Mouse (Mus musculus) small intestine, adult 2 months (tissue): ENCODE data around the gene Kdm5a. TPM values are rescaled to one million over a fixed set of nuclear protein-coding genes. Genes with fewer than 3 reads are reported as not detected.
A peak's percentile ranks its signal among the peaks of the same experiment; 100 is the strongest.

Experiments
- H3K27ac ChIP-seq: fragments of 200-500 bp; 2 replicates; pipeline ENCODE4 v1.5.1; 2012; ENCODE audit warnings: low read depth, low read length, control low read depth, inconsistent platforms; ENCODE audit not compliant: insufficient read depth
- H3K27me3 ChIP-seq: fragments of 200-500 bp; 2 replicates; pipeline ENCODE4 v1.6.1; 2012; ENCODE audit warnings: mild to moderate bottlenecking, moderate library complexity, low read length, inconsistent platforms; ENCODE audit not compliant: control insufficient read depth, insufficient read depth
- H3K36me3 ChIP-seq: fragments of 200-500 bp; 2 replicates; pipeline ENCODE4 v1.6.1; 2012; ENCODE audit warnings: mild to moderate bottlenecking, low read length, control low read depth, inconsistent platforms; ENCODE audit not compliant: control insufficient read depth, insufficient read depth
- H3K4me1 ChIP-seq: fragments of 200-500 bp; 2 replicates; pipeline ENCODE4 v1.6.1; 2012; ENCODE audit warnings: low read length, inconsistent platforms, mixed read lengths; ENCODE audit not compliant: control insufficient read depth, insufficient read depth, insufficient read length
- H3K4me3 ChIP-seq: fragments of 200-500 bp; 2 replicates; pipeline ENCODE4 v1.5.1; 2012; ENCODE audit warnings: low read depth, mild to moderate bottlenecking, control low read depth, inconsistent platforms, low read length, moderate library complexity
- CTCF ChIP-seq: fragments of 200-500 bp; IDR thresholded peaks from 2 replicates; pipeline ENCODE4 v1.5.1; 2012; ENCODE audit warnings: low read depth, mild to moderate bottlenecking, control low read depth, inconsistent platforms, low read length, moderate library complexity, mixed read lengths; ENCODE audit not compliant: insufficient replicate concordance, insufficient read length; ENCODE audit errors: extremely low read depth
- POLR2A ChIP-seq: fragments of 200-500 bp; IDR thresholded peaks from 2 replicates; pipeline ENCODE4 v1.6.1; 2012; ENCODE audit warnings: low read depth, mild to moderate bottlenecking, control low read depth, inconsistent platforms, low read length, moderate library complexity
- WGBS: fragments of 180-500 bp; shearing (Covaris S2); methylation state at CpG from one replicate; pipeline ENCODE4 v1.1.7; 2018; 5-methylcytosine and 5-hydroxymethylcytosine counted together
- polyA plus RNA-seq: library from polyadenylated mRNA; depleted of rRNA; stranded (reverse); fragments of >200 nt; gene quantifications from 2 replicates; pipeline ENCODE4 v1.2.3, GENCODE M21; 2012

The Kdm5a gene
- polyA plus RNA-seq, 1 experiment: 1.1 TPM

DNA sequence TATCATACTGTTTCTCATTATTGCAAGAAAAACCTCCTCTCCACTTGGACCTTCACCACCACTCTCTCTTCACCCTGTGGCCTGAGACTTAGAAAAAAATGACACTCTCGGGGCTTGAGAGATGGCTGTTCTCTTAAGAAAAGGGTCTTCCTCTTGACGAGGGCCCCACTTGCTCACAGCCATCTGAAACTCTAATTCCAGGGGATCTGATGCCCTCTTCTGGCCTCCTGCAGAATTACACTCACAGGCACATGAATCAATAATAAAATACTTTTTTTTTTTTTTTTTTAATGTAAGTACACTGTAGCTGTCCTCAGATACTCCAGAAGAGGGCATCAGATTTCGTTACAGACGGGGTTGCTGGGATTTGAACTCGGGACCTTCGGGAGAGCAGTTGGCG, 93.2 kb downstream of the Kdm5a start:
- Histone ChIP-seq H3K4me1 (peaks cover 9% of the 10 kb centered on the region), H3K36me3 (no peaks in the 10 kb centered on the region), H3K27ac (no peak overlapping the region), H3K4me3 (no peak overlapping the region), H3K27me3 (no peaks in the 10 kb centered on the region)
- peak; percentile 54; the same call in 1 of the 2 replicates for TF ChIP-seq CTCF
- no peak for TF ChIP-seq POLR2A
- WGBS: 63% methylated on average over 7 of the region's 7 CpGs

DNA sequence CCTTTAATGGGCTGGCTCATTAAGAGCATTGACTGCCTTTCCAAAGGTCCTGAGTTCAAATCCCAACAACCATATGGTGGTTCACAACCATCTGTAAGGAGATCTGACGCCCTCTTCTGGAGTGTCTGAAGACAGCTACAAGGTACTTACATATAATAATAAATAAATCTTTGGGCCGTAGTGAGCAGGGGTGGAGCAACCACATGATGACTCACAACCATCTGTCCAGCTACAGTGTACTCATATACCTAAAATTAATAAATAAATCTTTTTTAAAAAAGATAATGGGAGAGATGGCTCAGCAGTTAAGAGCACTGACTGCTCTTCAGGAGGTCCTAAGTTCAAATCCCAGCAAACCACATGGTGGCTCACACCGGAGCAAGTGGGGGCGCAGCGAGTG, 93.8 kb downstream of the Kdm5a start:
- H3K4me3 ChIP-seq: no peak overlapping the region
- peaks cover 9% of the 10 kb centered on the region for H3K4me1 ChIP-seq
- H3K27me3 ChIP-seq: no peaks in the 10 kb centered on the region
- no peaks in the 10 kb centered on the region for H3K36me3 ChIP-seq
- TF ChIP-seq CTCF (no peak), POLR2A (no peak)
- no peak overlapping the region for H3K27ac ChIP-seq
- 70% methylated on average over 5 of the region's 5 CpGs for WGBS

DNA sequence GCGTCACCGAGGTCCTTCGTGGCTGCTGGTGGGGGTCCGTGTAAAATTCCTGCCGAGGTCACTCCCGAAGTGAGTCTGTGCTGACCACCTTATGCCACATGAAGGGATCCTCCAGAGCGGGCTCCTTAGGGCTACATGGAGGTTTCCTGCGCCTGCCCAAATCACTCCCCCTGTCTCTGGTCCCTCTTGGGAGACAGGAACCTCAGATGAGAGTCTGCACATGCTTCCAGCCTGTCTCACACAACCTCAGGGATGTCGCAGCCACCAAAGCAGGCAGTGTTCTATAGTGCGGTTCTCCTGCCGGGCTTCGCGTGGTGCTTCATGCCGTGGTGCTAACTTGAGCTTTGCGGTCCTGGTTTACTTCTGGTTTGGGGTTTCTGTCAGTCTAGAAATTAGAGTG, 97.3 kb downstream of the Kdm5a start:
- Histone ChIP-seq H3K36me3 (no peaks in the 10 kb centered on the region), H3K4me3 (no peak overlapping the region), H3K4me1 (peaks cover 5% of the 10 kb centered on the region), H3K27me3 (no peaks in the 10 kb centered on the region), H3K27ac (no peak overlapping the region)
- no peak for TF ChIP-seq POLR2A
- TF ChIP-seq CTCF: no peak
- WGBS: 67% methylated on average over 15 of the region's 15 CpGs

DNA sequence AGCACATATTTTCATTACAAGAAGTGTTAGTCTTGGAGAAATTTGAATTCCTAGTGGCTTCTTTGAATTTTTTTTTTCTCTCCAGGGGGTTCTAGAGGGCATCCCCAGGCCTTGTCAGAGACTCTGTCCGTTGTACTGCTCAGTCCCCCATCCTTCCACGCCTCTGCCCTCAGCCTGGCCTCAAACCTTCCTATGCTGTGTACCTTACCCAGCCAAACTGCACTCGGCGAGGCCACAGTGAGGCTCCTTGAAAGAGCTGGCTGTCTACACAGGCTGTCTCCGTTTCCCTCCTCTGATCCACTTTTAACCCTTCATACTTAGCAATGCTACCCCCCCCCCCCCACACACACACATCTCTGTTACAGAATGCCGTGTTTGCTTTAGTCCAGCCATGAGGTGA, 98.3 kb downstream of the Kdm5a start:
- Histone ChIP-seq H3K36me3 (no peaks in the 10 kb centered on the region), H3K4me3 (no peak overlapping the region), H3K27me3 (no peaks in the 10 kb centered on the region), H3K27ac (no peak overlapping the region), H3K4me1 (peaks cover 5% of the 10 kb centered on the region)
- TF ChIP-seq POLR2A (no peak), CTCF (no peak)
- WGBS: 47% methylated on average over 6 of the region's 6 CpGs

DNA sequence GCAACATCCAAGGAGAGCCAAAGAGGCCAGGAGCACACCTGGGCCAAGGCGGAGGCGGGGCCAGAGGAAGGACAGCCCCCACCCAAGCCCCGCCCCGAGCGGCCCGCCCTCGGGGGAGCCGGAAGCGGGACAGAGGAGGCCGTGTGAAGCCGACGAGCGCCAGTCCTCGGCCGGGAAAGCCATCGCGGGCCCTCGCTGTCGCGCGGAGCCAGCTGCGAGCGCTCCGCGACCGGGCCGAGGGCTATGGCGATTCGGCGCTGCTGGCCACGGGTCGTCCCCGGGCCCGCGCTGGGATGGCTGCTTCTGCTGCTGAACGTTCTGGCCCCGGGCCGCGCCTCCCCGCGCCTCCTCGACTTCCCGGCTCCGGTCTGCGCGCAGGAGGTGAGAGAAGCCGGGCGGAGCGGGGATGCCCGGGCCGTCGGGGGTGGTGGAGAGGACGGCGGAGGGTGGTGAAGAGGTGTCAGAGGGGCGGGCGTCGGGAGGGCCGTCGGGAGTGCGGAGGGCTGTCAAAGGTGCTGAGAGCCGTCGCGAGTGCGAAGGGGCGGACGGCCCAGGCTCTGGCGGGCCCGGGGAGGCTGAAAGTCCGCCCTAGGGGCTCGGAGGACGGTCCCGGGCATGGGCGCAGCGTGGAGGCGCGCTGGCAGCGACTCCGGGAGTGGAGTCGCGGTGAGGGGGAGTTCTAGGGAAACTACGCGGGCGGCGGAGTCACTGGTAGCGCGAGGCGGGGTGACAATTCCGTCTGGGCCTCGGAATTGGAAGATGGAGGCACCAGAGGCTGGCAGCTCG, 99.4 kb downstream of the Kdm5a start, which contains the start of gene Il17ra:
Il17ra (plus strand) TSS at position 162 of the 786 bp plus-strand sequence.
- H3K27ac ChIP-seq: peak within 1 kb of the TSS; percentile 68
- peak within 1 kb of the TSS; percentile 96 for H3K4me3 ChIP-seq
- peak; percentile 94 for TF ChIP-seq POLR2A
- no peak for TF ChIP-seq CTCF
- WGBS: 1% methylated on average over 89 of the region's 90 CpGs
- no peaks in the 10 kb centered on the region for H3K27me3 ChIP-seq
- H3K36me3 ChIP-seq: no peaks in the 10 kb centered on the region
- peaks cover 5% of the 10 kb centered on the region for H3K4me1 ChIP-seq

DNA sequence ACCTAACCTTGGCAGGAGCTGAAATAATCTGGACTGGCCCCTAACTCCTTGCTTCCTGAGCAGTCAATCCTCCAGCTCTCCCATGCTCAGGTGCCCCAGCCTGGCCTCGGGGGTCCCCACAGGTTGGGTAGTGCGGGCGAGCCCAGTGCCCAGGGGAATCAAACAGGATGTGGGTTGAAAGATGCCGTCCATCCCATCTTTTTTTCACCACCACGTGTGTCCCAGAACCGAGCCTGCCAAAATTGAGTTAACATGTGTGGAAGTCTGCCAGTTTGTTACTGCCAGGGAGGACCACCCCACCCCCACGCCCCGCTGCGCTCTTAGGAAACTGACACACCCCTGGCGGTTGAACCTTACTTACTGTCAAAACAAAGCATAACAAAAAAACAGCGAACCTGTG, 100.0 kb downstream of the Kdm5a start:
- Histone ChIP-seq H3K4me3 (peak overlapping the region; percentile 96), H3K27ac (no peak overlapping the region), H3K4me1 (peaks cover 5% of the 10 kb centered on the region), H3K27me3 (no peaks in the 10 kb centered on the region), H3K36me3 (no peaks in the 10 kb centered on the region)
- 4% methylated on average over 11 of the region's 11 CpGs for whole genome bisulfite sequencing
- no peak for TF ChIP-seq CTCF

DNA sequence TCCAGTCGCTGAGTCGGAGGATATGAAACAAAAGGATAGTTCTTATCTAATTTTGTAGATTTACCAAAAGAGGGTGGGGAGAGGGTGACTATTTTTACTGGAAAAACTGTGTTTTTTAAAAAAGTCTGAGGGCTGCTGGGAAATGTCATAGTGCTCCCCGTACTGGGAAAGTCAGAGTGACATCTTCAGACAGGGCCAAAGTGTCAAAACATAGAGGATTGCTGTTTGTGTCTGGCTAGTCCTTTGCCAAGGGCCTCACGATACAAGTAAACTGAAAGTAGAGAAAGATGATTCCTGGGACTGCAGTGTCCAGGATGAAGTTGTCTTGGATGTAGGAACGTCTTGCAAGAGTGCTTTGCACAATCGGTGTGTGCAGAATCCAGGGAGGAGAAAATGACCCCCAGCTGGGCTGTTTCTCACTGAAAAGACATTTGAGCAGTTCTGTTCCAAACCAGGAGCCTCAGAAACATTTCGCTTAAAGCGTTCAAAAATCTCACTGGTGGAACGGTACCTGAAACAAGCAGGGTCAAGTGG, 100.5 kb downstream of the Kdm5a start:
- H3K27ac ChIP-seq: no peak overlapping the region
- no peaks in the 10 kb centered on the region for H3K27me3 ChIP-seq
- peaks cover 5% of the 10 kb centered on the region for H3K4me1 ChIP-seq
- 67% methylated on average over 9 of the region's 9 CpGs for WGBS
- H3K36me3 ChIP-seq: no peaks in the 10 kb centered on the region
- H3K4me3 ChIP-seq: peak overlapping the region; percentile 96; the same call in 1 of the 2 replicates
- TF ChIP-seq POLR2A: no peak
- no peak for TF ChIP-seq CTCF
